Mouse (Mus musculus) urinary bladder, postnatal 0 days (tissue): ENCODE data around the gene Vmp1. TPM values are rescaled to one million over a fixed set of nuclear protein-coding genes. Genes with fewer than 3 reads are reported as not detected.

Experiments used
- microRNA counts: library from miRNA; unstranded; fragments of <30 nt; microRNA quantifications from one replicate; lab custom pipeline; 2016
- microRNA-seq: library from miRNA; unstranded; fragments of <30 nt; microRNA quantifications from one replicate; pipeline ENCODE4, GENCODE M21; 2016
- polyA plus RNA-seq: library from polyadenylated mRNA; unstranded; fragments of >200 nt; fragmentation: Nextera tagmentation; extraction: Ambion mirVana; gene quantifications from 2 replicates; pipeline ENCODE4 v1.2.1, GENCODE M21; 2015

Gene Vmp1
- polyA plus RNA-seq = 221 and 241 TPM in 2 replicates

GRCm38 (mm10) chr11:86683395-86684125 is at the start of gene Vmp1, which contains the start of gene Ptrh2:
Gene Vmp1, minus strand, starts transcription at chr11:86683836.
Gene Ptrh2, plus strand, starts transcription at chr11:86683985.

GRCm38 (mm10) chr11:86544639-86545299 is 138.9 kb downstream of the Vmp1 start, which contains the start of the genes Rps6kb1 and Tubd1:
Gene Rps6kb1, minus strand, starts transcription at chr11:86544805.
Gene Tubd1, plus strand, starts transcription at chr11:86544991.

MicroRNA genes within 50 kb of the gene (microRNA counts, 519-probe panel; counts per million panel counts)
- microRNA mmu-miR-21 (lab: Ali Mortazavi, UCI) = 5,344 counts per million, percentile 95 among the panel's probes with 10 or more counts

Small RNA genes within 50 kb of the gene (microRNA-seq; reads per million reads assigned to microRNA genes)
- 70,649 reads per million, percentile 100 among the genes with 10 or more reads in this experiment for gene Mir21a

Other genes with a start within 250 kb of the Vmp1 start
- gene Rnft1, start 199.2 kb downstream of the Vmp1 start, polyA plus RNA-seq = 71.0 and 91.2 TPM in 2 replicates
- gene Rps6kb1, start 139.0 kb downstream of the Vmp1 start, polyA plus RNA-seq = 34.5 and 47.3 TPM in 2 replicates
- 6.0 and 6.2 TPM in 2 replicates for gene Tubd1, start 138.8 kb downstream of the Vmp1 start, polyA plus RNA-seq
- 18.0 and 20.4 TPM in 2 replicates for gene Ptrh2, start 149 bp upstream of the Vmp1 start, polyA plus RNA-seq
- gene Cltc, start 73.7 kb upstream of the Vmp1 start, polyA plus RNA-seq = 75.1 and 86.2 TPM in 2 replicates
- gene Dhx40, start 123.9 kb upstream of the Vmp1 start, polyA plus RNA-seq = 13.8 and 14.4 TPM in 2 replicates